Mouse (Mus musculus) MEL (cell line): Measurements from ENCODE around the gene Thada. TPM values are rescaled to one million over a fixed set of nuclear protein-coding genes. Genes with fewer than 3 reads are reported as not detected.

Experiments used
- DNase-seq: peaks from one replicate; pipeline ENCODE4 v3.0.0; 2011; ENCODE audit warnings: low read depth, low spot score
- H3K27ac ChIP-seq: 2 replicates; pipeline ENCODE4 v1.5.1; 2012; ENCODE audit warnings: low read depth, mild to moderate bottlenecking, control low read depth, low read length, moderate library complexity; ENCODE audit not compliant: control insufficient read depth
- H3K27me3 ChIP-seq, 2 experiments: fragments of 150-350 bp in 1 of 2; sonication (generic) in 1 of 2; 2 replicates each; pipeline ENCODE4 v1.6.1; 2012; ENCODE audit warnings: low read length in 2 of 2, mild to moderate bottlenecking in 2 of 2, improper control_type of control experiment in 1 of 2, moderate library complexity in 1 of 2; ENCODE audit not compliant: insufficient read depth in 2 of 2, control insufficient read depth in 1 of 2
- H3K36me3 ChIP-seq, 2 experiments: 2 replicates each; pipeline ENCODE4 v1.6.1; 2012 to 2014; ENCODE audit warnings: low read length in 2 of 2, improper control_type of control experiment in 1 of 2, inconsistent platforms in 1 of 2, mild to moderate bottlenecking in 1 of 2; ENCODE audit not compliant: insufficient read depth in 2 of 2, control insufficient read depth in 1 of 2
- H3K4me1 ChIP-seq, 2 experiments: fragments of 150-350 bp in 1 of 2; sonication (generic) in 1 of 2; 2 replicates each; pipeline ENCODE4 v1.6.1; 2012; ENCODE audit warnings: low read length in 2 of 2, improper control_type of control experiment in 1 of 2, mild to moderate bottlenecking in 1 of 2; ENCODE audit not compliant: insufficient read depth in 2 of 2, control insufficient read depth in 1 of 2
- H3K4me3 ChIP-seq, 2 experiments: fragments of 150-350 bp in 1 of 2; sonication (generic) in 1 of 2; 2 replicates each; pipeline ENCODE4 v1.5.1; 2012; ENCODE audit warnings: low read depth in 2 of 2, low read length in 2 of 2, mild to moderate bottlenecking in 2 of 2, moderate library complexity in 2 of 2, control low read depth in 1 of 2, improper control_type of control experiment in 1 of 2; ENCODE audit not compliant: control insufficient read depth in 1 of 2, insufficient read depth in 1 of 2
- H3K79me2 ChIP-seq: 2 replicates; pipeline ENCODE4 v1.6.1; 2012; ENCODE audit warnings: mild to moderate bottlenecking, low read length, moderate library complexity; ENCODE audit not compliant: control insufficient read depth, poor library complexity, insufficient read depth
- H3K9ac ChIP-seq: 2 replicates; pipeline ENCODE4 v1.6.1; 2012; ENCODE audit warnings: low read depth, mild to moderate bottlenecking, control low read depth, low read length, moderate library complexity; ENCODE audit not compliant: control insufficient read depth, poor library complexity, severe bottlenecking
- H3K9me3 ChIP-seq: fragments of 150-350 bp; sonication (generic); replicated peaks from 2 replicates; pipeline ENCODE4 v1.6.1; 2012; ENCODE audit warnings: mild to moderate bottlenecking, low read length, improper control_type of control experiment, moderate library complexity; ENCODE audit not compliant: insufficient read depth
- BHLHE40 ChIP-seq: IDR thresholded peaks from 2 replicates; pipeline ENCODE4 v1.6.1; 2012; ENCODE audit warnings: low read depth, mild to moderate bottlenecking, inconsistent platforms, low read length, improper control_type of control experiment, borderline replicate concordance
- CHD1 ChIP-seq: IDR thresholded peaks from 2 replicates; pipeline ENCODE4 v1.6.1; 2012; ENCODE audit warnings: low read depth, mild to moderate bottlenecking, inconsistent platforms, low read length, improper control_type of control experiment
- CTCF ChIP-seq, 3 experiments: IDR thresholded peaks in 2 of 3; conservative IDR thresholded peaks in 1 of 3; 2 replicates each; pipeline ENCODE4 v1.5.1; 2011 to 2012; ENCODE audit warnings: low read length in 3 of 3, low read depth in 2 of 3, mild to moderate bottlenecking in 2 of 3, improper control_type of control experiment in 1 of 3, inconsistent platforms in 1 of 3, mixed read lengths in 1 of 3, moderate library complexity in 1 of 3; ENCODE audit not compliant: control insufficient read depth in 1 of 3, insufficient read depth in 1 of 3, poor library complexity in 1 of 3, severe bottlenecking in 1 of 3
- E2F4 ChIP-seq: IDR thresholded peaks from 2 replicates; pipeline ENCODE4 v1.6.1; 2011; ENCODE audit warnings: low read depth, low read length, improper control_type of control experiment, borderline replicate concordance
- GABPA ChIP-seq: IDR thresholded peaks from 2 replicates; pipeline ENCODE4 v1.6.1; 2012; ENCODE audit warnings: low read depth, mild to moderate bottlenecking, inconsistent platforms, low read length, improper control_type of control experiment, moderate library complexity
- HCFC1 ChIP-seq: IDR thresholded peaks from 2 replicates; pipeline ENCODE4 v1.6.1; 2012; ENCODE audit warnings: low read depth, mild to moderate bottlenecking, inconsistent platforms, low read length, improper control_type of control experiment, moderate library complexity
- JUND ChIP-seq: IDR thresholded peaks from 2 replicates; pipeline ENCODE4 v1.6.1; 2011; ENCODE audit warnings: low read depth, mild to moderate bottlenecking, improper control_type of control experiment, low read length
- KAT2A ChIP-seq: conservative IDR thresholded peaks from 2 replicates; pipeline ENCODE4 v1.6.1; 2012; ENCODE audit warnings: low read depth, low read length, improper control_type of control experiment, inconsistent platforms
- MXI1 ChIP-seq: IDR thresholded peaks from 2 replicates; pipeline ENCODE4 v1.6.1; 2011; ENCODE audit warnings: mild to moderate bottlenecking, low read depth, low read length, improper control_type of control experiment
- NELFE ChIP-seq: IDR thresholded peaks from 2 replicates; pipeline ENCODE4 v1.6.1; 2011; ENCODE audit warnings: low read depth, low read length, improper control_type of control experiment
- POLR2AphosphoS2 ChIP-seq: IDR thresholded peaks from 2 replicates; pipeline ENCODE4 v1.6.1; 2011; ENCODE audit warnings: low read length, improper control_type of control experiment
- RAD21 ChIP-seq: IDR thresholded peaks from 2 replicates; pipeline ENCODE4 v1.6.1; 2011; ENCODE audit warnings: mild to moderate bottlenecking, low read depth, low read length, improper control_type of control experiment
- TAL1 ChIP-seq: IDR thresholded peaks from 2 replicates; pipeline ENCODE4 v1.6.1; 2012; ENCODE audit warnings: mild to moderate bottlenecking, inconsistent platforms, low read length, moderate library complexity, mixed read lengths
- TBP ChIP-seq: IDR thresholded peaks from 2 replicates; pipeline ENCODE4 v1.8.0; 2011; ENCODE audit warnings: low read depth, low read length, improper control_type of control experiment
- USF2 ChIP-seq, 2 experiments: IDR thresholded peaks; 2 replicates each; pipeline ENCODE4 v1.6.1; 2011 to 2012; ENCODE audit warnings: improper control_type of control experiment in 2 of 2, low read length in 2 of 2, borderline replicate concordance in 1 of 2, inconsistent platforms in 1 of 2, low read depth in 1 of 2, mild to moderate bottlenecking in 1 of 2; ENCODE audit not compliant: insufficient read depth in 1 of 2
- ZC3H11A ChIP-seq: IDR thresholded peaks from 2 replicates; pipeline ENCODE4 v1.6.1; 2012; ENCODE audit warnings: low read depth, mild to moderate bottlenecking, inconsistent platforms, low read length, improper control_type of control experiment
- polyA plus RNA-seq, 2 experiments: library from polyadenylated mRNA; stranded (reverse) in 1 of 2; unstranded in 1 of 2; fragments of >175 nt in 1 of 2; fragments of >200 nt in 1 of 2; gene quantifications; 2 replicates each; pipeline versions ENCODE4 v1.2.1 to v1.2.4; 2012; ENCODE audit warnings: low replicate concordance in 2 of 2, low read depth in 1 of 2; ENCODE audit not compliant: insufficient read length in 2 of 2, insufficient read depth in 1 of 2, missing spikeins in 1 of 2
- total RNA-seq: library from RNA; depleted of rRNA; stranded (reverse); fragments of 300-350 nt; gene quantifications from 2 replicates; pipeline ENCODE4 v1.2.3, GENCODE M21; 2012

The Thada gene
- total and polyA plus RNA-seq, 3 experiments = 19.8 to 20.6 TPM; not detected in 1

- no peak for TF ChIP-seq ZC3H11A
- TF ChIP-seq KAT2A = peak; percentile 44
- no peak for TF ChIP-seq CTCF (IDR thresholded peaks at IDR 0.05 in 2 of 3, conservative IDR thresholded peaks at IDR 0.05 in 1 of 3; ENCODE audit: control insufficient read depth in 1 of 3, insufficient read depth in 1 of 3, low read depth in 2 of 3, low read length in 3 of 3, poor library complexity in 1 of 3, severe bottlenecking in 1 of 3)
- TF ChIP-seq RAD21 = no peak
- peak; percentile 78 for TF ChIP-seq TBP
- TF ChIP-seq E2F4 = no peak
Measured at GRCm38 (mm10) chr17:84147183-84148108, 318.6 kb downstream of the Thada start (continued).

- Histone ChIP-seq H3K36me3 (peaks cover 0 to 49% of the 10 kb centered on the region in 2 experiments; a peak in 2 of 4 replicates), H3K9me3 (no peaks in the 10 kb centered on the region), H3K9ac (peak overlapping the region; percentile 77), H3K27ac (peak overlapping the region; percentile 99), H3K4me3 (peak overlapping the region; percentile 56 to 57), H3K27me3 (no peaks in the 10 kb centered on the region), H3K4me1 (peaks cover 23 to 64% of the 10 kb centered on the region in 2 experiments), H3K79me2 (peaks cover 11% of the 10 kb centered on the region)
- DNase-seq = peak; percentile 56
- TF ChIP-seq CTCF (IDR thresholded peaks at IDR 0.05 in 2 of 3, conservative IDR thresholded peaks at IDR 0.05 in 1 of 3; ENCODE audit: control insufficient read depth in 1 of 3, insufficient read depth in 1 of 3, low read depth in 2 of 3, low read length in 3 of 3, poor library complexity in 1 of 3, severe bottlenecking in 1 of 3) = no peak
- TF ChIP-seq HCFC1 = no peak
- TF ChIP-seq TAL1 = peak; percentile 19
- no peak for TF ChIP-seq JUND
- 0 out of 2 replicates have a peak, but pooled peaks have one; percentile 15 for TF ChIP-seq POLR2AphosphoS2
- TF ChIP-seq USF2 (IDR thresholded peaks at IDR 0.05; ENCODE audit: borderline replicate concordance in 1 of 2, insufficient read depth in 1 of 2, low read depth in 1 of 2, low read length in 2 of 2) = no peak
- TF ChIP-seq RAD21 = no peak
- no peak for TF ChIP-seq MXI1
- peak; percentile 16; the same call in 1 of the 2 replicates for TF ChIP-seq CHD1
- no peak for TF ChIP-seq BHLHE40
- no peak for TF ChIP-seq GABPA
- no peak; the same call in 1 of the 2 replicates for TF ChIP-seq NELFE
Measured at GRCm38 (mm10) chr17:84146458-84147182, 319.4 kb downstream of the Thada start.
